Comparison of ENCODE assay signal across 1 mouse cellular context in genomic region chr5:124014180-124014579, GRCm38 (mm10).
TF ChIP-seq lines count a peak whose summit lies in the region.

No protein-coding gene starts in this region.

TF ChIP-seq in CH12.LX, 34 proteins besides CTCF, POLR2A, EP300 and RAD21 (continued from another document):
- TF ChIP-seq UBTF (IDR thresholded peaks at IDR 0.05; ENCODE audit: low read depth, low read length): peak; percentile 29; the same call in 1 of the 2 replicates
